Mouse (Mus musculus): Measurements from ENCODE around the gene D430041D05Rik. TPM values are rescaled to one million over a fixed set of nuclear protein-coding genes. Genes with fewer than 3 reads are reported as not detected.
"Not testable (repeated sequence)": the region's sequence is repeated elsewhere in the genome, so short reads cannot be mapped to it uniquely, and the experiment has no call there.

D430041D05Rik gene
- total RNA-seq, 1 experiment from 2014 or later, result 8.2 TPM

GRCm38 (mm10) chr2:104114898-104115297, 295.9 kb downstream of the D430041D05Rik start:
- no peak for DNase-seq

- not testable (repeated sequence) for DNase-seq
Measured at GRCm38 (mm10) chr2:104113563-104113962, 297.2 kb downstream of the D430041D05Rik start.

- DNase-seq, result not testable (repeated sequence)
Measured at GRCm38 (mm10) chr2:104111170-104111797, 299.5 kb downstream of the D430041D05Rik start.

- DNase-seq, result no peak
Measured at GRCm38 (mm10) chr2:104110031-104110430, 300.8 kb downstream of the D430041D05Rik start.

- DNase-seq, result no peak
Measured at GRCm38 (mm10) chr2:104109528-104109927, 301.3 kb downstream of the D430041D05Rik start.

- DNase-seq, result not testable (repeated sequence)
Measured at GRCm38 (mm10) chr2:104109021-104109420, 301.8 kb downstream of the D430041D05Rik start.

GRCm38 (mm10) chr2:104104800-104105199, 306.0 kb downstream of the D430041D05Rik start:
- DNase-seq, result no peak

- no peak for DNase-seq
Measured at GRCm38 (mm10) chr2:104099946-104100345, 310.9 kb downstream of the D430041D05Rik start.

GRCm38 (mm10) chr2:104099231-104099585, 311.6 kb downstream of the D430041D05Rik start:
- no peak for DNase-seq

- no peak for DNase-seq
Measured at GRCm38 (mm10) chr2:104098529-104099230, 312.1 kb downstream of the D430041D05Rik start.

GRCm38 (mm10) chr2:104097396-104097795, 313.4 kb downstream of the D430041D05Rik start:
- DNase-seq, result not testable (repeated sequence)

GRCm38 (mm10) chr2:104096796-104097195, 314.0 kb downstream of the D430041D05Rik start:
- not testable (repeated sequence) for DNase-seq

- DNase-seq, result no peak
Measured at GRCm38 (mm10) chr2:104096256-104096655, 314.6 kb downstream of the D430041D05Rik start.

- DNase-seq, result peak; percentile 92
Measured at GRCm38 (mm10) chr2:104095741-104096213, 315.0 kb downstream of the D430041D05Rik start, which contains the start of gene Cd59a. Gene Cd59a (plus strand): TSS chr2:104095801.

GRCm38 (mm10) chr2:104093305-104093704, 317.5 kb downstream of the D430041D05Rik start:
- DNase-seq, result no peak

Small RNA genes within 50 kb of the gene (microRNA-seq; reads per million reads assigned to microRNA genes)
- 0.76 to 1.3 reads per million in 2 experiments for gene Mir1902

Other genes starting within 250 kb of the D430041D05Rik start
- 176 and 225 TPM in 2 replicates for gene Hipk3, start 83.4 kb upstream of the D430041D05Rik start, total RNA-seq (2021)
- 30.7 and 42.6 TPM in 2 replicates for gene Cstf3, start 179.5 kb upstream of the D430041D05Rik start, total RNA-seq (2021)